Mouse (Mus musculus) embryo, embryonic 11 days (tissue): Measurements from ENCODE around the gene Fbf1.

Experiments
- DNase-seq: peaks from one replicate; pipeline ENCODE4 v3.0.0-alpha.2; 2015

Gene Fbf1

DNA sequence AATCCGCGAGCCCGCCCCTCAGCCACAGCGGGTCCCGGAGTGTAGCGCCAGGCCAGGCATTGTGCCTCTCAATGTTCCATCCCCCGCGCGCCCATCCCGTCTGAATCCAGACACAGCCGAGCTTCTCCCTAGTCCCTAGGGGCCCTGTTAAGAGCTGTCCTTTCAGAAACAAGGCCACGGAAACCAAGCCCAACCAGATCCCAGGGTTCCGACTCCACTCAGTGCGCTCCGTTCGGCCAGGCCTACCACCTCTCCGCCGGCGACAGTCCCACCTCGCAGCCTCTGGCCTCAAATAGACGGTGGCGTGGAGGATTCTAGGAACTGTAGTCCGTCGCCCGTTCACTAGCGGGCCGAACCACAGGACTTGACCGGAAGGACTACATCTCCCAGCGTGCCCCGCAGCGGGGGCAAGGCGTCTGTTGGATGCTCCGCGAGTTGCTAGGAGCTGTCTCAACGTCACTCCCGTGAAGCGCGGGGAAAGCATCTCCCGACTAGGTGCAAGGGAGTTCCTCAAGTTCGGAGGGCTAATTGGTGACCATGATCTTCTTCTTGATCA is at the start of gene Fbf1:
TSS of gene Fbf1 (minus strand) at position 283 of the 556 bp plus-strand sequence.
- peak; percentile 99 for DNase-seq

- no peak for DNase-seq
Observed at GRCm38 (mm10) chr11:116216549-116216948, 48.6 kb upstream of the Fbf1 start.

- no peak for DNase-seq
Observed at GRCm38 (mm10) chr11:116215991-116216390, 48.0 kb upstream of the Fbf1 start.

DNA sequence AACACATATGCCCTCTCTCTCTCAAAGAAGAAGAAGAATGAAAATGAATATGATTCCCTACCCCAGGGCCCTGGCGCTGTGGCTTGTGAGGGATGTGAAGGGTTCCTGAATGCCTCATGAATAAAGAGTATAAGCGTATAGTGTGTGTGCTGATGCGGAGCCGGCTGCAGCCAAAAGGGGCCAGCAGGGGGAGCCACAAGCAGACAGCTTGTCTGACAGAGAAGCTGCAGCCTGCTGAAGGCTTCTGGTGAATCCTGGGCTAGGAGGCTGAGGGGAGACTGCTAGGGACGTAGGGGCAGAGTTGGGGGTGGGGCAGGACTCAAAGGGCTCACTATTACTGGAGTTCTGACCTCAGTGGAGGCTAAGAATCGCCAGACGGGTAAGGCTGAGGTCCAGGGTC is 47.2 kb upstream of the Fbf1 start:
- no peak for DNase-seq

- DNase-seq = no peak
Observed at GRCm38 (mm10) chr11:116213877-116214510, 46.0 kb upstream of the Fbf1 start.

DNA sequence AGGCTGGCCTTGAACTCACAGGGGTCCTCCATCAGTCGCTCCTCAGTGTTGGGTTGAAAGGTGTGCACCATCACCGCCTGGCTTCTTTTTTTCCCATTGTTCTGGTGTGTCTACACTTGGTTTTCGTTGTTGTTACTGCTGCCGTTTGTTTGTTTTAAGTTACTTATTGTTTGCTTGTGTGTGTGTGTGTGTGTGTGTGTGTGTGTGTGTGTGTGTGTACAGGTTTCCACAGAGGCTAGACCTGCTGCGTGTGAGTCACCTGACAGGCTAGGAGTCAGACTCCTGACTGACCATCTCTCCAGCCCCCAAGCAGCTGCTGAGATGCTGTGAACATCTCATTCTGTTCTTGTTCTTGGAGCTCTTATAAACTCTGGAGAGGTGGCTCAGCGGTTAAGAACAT is 44.9 kb upstream of the Fbf1 start:
- no peak for DNase-seq

- no peak for DNase-seq
Observed at GRCm38 (mm10) chr11:116210696-116211095, 42.7 kb upstream of the Fbf1 start.

GRCm38 (mm10) chr11:116209257-116209656 is 41.3 kb upstream of the Fbf1 start:
- no peak for DNase-seq

DNA sequence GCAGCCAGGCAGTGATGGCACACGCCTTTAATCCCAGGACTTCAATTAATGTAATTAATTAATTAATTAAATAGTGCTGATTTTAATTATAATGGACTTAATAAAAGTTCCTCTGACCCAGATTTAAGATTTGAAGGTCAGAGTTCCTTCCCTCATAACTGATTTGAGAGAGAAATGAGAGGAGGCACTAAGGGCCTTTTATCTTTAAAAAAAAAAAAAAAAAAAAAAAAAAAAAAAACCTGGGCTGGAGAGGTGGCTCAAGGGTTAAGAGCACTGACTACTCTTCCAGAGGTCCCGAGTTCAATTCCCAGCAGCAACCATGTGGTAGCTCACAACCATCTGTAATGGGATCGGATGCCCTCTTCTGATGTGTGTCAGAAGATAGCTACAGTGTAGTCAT is 40.7 kb upstream of the Fbf1 start:
- DNase-seq = no peak

DNA sequence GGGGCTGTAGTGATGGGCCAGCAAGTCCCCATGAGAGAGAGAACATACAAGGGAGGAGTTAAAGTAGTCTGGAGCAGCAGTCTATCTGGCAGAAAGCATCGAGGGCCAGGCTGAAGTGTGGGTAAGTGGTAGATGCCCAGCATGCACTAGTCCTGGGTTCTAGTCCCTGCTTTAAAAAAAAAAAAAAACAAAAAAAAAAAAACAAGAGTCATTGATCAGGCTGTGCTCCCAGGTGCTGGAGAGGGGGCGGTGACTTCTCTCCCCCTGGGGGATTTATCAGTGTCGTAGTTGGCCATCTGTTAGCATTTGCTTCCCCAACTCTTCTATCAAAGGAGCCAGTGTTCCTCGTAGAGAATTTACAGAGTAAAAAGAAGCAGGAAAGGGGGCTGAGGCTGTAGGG is 38.7 kb upstream of the Fbf1 start:
- DNase-seq = no peak

GRCm38 (mm10) chr11:116203150-116203549 is 35.2 kb upstream of the Fbf1 start:
- DNase-seq = no peak

DNA sequence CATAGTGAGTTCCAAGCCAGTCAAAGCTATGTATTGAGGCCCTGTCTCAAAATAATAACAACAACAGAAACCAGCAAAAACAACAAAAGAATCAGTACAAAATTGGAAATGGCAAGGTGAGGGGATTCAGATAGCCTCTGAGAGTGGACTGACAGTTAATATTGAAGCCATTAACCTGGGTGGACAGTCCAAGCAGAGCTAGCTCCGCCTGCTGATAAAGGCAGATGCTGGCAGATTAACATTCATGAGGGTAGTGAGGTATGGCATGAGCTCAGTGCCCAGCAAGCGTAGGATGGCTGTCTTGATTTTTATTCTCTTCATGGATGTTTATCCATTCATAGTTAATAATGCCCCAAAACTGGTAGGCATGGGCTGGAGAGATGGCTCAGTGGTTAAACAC is 33.2 kb upstream of the Fbf1 start:
- no peak for DNase-seq

DNA sequence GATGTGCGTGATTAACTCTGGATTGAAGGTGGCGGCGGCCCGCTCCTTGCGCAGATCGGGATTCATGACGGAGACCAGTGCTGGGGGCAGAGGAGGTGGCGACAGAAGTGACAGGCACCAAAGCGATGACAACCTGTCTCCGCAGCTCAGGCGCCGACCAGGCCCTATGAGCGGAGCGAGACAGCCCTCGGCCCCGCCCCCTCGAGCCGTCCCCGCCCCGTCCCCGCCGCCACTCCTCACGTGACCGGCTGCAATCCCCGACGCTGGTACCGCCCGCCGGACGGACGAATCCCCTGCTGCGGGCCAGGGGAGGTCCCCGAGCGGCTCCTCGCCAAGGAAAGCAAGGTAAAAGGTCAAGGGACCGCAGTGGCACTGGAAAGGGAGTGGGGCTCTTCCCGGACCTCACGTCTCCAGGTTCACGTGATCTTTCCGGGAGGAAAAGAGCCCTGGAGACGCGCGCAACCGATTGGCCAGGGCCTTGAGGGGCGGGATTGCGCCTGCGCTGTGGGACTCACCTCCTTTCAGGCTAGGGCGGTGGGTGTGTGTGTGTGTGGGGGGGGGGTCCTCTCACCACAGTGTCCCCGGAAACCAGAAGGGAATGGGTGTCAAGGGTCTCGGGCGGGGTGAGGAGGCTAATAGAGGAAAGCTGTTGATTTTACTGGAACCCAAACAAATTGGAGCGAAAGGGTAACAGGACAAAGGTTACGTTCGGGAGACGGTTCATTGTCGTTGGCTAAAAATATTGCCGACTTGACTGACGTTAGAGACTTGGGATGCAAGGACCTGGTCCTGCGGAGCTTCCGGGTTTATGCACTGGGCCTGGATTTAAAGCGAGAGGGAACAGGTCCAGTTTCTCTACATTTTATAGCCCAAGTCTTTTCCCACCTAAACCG is 30.9 kb upstream of the Fbf1 start, which contains the start of the genes Ten1 and Acox1:
TSS of gene Ten1 (plus strand) at position 217 of the 893 bp plus-strand sequence.
TSS of gene Acox1 (minus strand) at position 407 of the 893 bp plus-strand sequence.
- DNase-seq = peak; percentile 97

DNA sequence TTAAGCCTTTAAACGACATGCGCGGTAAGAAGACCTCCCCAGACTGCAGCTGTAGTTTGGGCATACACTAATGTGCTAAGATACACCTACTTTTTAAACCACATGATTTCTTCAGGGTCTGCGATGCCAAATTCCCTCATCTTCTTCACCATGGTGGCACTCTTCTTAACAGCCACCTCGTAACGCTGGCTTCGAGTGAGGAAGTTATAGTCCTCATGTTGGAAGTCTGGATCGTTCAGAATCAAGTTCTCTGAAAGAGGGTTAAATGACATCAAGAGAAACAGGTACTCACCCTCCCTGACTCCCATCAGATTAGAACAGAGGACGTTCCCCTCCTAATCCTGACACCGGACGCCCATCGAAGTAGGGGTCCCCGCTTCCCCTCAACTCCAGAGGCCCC is 30.2 kb upstream of the Fbf1 start:
- DNase-seq = no peak

- DNase-seq = no peak
Observed at GRCm38 (mm10) chr11:116197584-116197906, 29.6 kb upstream of the Fbf1 start.

DNA sequence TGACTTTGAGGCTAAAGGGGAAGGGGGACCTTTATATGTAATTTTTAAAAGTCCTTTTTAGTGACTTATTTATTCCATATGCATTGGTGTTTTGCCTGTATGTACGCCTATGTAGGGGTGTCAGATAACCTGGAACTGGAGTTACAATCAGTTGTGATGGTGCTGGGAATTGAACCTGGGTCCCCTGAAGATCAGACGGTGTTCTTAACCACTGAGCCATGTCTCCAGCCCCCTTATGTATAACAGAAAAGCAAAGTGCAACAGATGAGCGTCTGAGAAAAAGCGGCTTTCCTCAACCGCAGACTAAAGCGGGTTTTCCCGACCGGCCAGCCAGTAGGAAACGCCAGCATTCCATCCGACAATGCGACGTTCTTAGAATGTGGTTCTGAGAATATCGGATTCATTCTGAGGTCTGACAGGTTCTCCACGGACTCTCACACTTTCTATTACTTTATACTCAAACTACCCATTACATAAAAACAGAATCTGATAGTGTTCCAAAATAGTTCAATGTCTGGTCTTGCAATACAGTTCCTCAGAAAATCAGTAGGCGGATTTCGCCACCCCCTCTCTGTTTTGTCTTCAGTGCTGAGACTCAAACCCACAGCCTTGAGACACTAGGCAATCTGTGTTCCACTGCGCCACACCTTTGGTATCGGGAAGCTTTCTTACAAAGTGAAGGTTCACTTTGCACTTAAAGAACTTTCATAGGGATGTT is 29.1 kb upstream of the Fbf1 start:
- no peak for DNase-seq

DNA sequence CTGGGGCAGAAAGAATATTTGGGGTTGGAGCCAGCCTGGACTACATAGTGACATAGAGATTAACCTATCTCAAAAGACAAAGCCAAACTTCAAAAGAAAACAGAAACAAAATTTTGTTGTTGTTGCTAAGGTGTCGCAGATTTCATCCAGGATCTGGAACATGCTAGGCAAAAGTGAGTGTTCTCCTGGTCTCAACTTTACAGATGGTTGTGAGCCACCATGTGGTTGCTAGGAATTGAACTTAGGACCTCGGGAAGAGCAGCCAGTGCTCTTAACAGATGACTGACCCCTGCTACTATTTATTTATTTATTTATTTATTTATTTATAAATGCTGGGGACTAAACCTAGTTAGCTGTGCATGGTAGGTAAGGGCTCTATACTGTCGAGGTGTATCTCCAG is 28.4 kb upstream of the Fbf1 start:
- no peak for DNase-seq

GRCm38 (mm10) chr11:116195252-116195651 is 27.3 kb upstream of the Fbf1 start:
- no peak for DNase-seq

- no peak for DNase-seq
Observed at GRCm38 (mm10) chr11:116194619-116195018, 26.7 kb upstream of the Fbf1 start.

GRCm38 (mm10) chr11:116187226-116187930 is 19.4 kb upstream of the Fbf1 start:
- DNase-seq = no peak

GRCm38 (mm10) chr11:116186360-116186759 is 18.4 kb upstream of the Fbf1 start:
- DNase-seq = no peak

DNA sequence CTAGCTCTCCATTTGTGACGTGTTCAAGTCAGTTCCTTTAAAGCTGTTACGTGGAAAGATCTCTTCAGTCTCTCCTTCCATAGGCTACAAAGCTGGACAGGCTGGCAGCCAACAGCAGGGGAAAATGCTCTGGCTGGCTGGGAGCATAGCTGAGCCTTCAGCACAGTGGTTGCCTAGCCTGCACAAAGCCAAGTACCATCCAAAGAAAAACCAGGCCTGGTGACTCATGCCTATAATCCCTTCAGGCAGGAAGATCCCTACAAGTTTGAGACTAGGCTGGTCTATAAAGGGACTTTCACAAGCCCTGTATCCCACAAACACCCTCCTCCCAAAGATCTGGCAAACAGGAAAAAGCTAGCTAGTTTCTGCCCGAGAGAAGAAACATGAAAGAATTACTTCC is 17.9 kb upstream of the Fbf1 start:
- DNase-seq = no peak
